Mouse (Mus musculus) adrenal gland, postnatal 0 days (tissue): Measurements from ENCODE around the gene Uba7. TPM values are rescaled to one million over a fixed set of nuclear protein-coding genes. Genes with fewer than 3 reads are reported as not detected.

Experiments
- polyA plus RNA-seq: library from polyadenylated mRNA; unstranded; fragments of >200 nt; fragmentation: Nextera tagmentation; extraction: Ambion mirVana; gene quantifications from 2 replicates; pipeline ENCODE4 v1.2.1, GENCODE M21; 2015

Uba7 gene
- polyA plus RNA-seq = 30.4 and 55.9 TPM in 2 replicates

GRCm38 (mm10) chr9:107975399-107976386 lies at the start of gene Uba7:
Gene Uba7, plus strand, starts transcription at chr9:107975505.

GRCm38 (mm10) chr9:107928169-107928568 lies 47.1 kb upstream of the Uba7 start, which contains the start of gene Actl11:
Gene Actl11, plus strand, starts transcription at chr9:107928469.

GRCm38 (mm10) chr9:107935374-107935773 lies 39.9 kb upstream of the Uba7 start, which contains the start of gene Camkv:
Gene Camkv, plus strand, starts transcription at chr9:107935674.

GRCm38 (mm10) chr9:107949922-107950235 lies 25.4 kb upstream of the Uba7 start, which contains the start of gene Traip:
Gene Traip, plus strand, starts transcription at chr9:107950136.

GRCm38 (mm10) chr9:107982681-107983346 lies 7.5 kb downstream of the Uba7 start, which contains the start of gene Gm20661:
Gene Gm20661, plus strand, starts transcription at chr9:107983058.

GRCm38 (mm10) chr9:107985131-107986119 lies 10.1 kb downstream of the Uba7 start, which contains the start of gene Inka1:
Gene Inka1, minus strand, starts transcription at chr9:107985879.

GRCm38 (mm10) chr9:107992197-107992596 lies 16.9 kb downstream of the Uba7 start, which contains the start of gene Cdhr4:
Gene Cdhr4, plus strand, starts transcription at chr9:107992497.

GRCm38 (mm10) chr9:107996049-107996448 lies 20.7 kb downstream of the Uba7 start, which contains the start of gene Gm20662:
Gene Gm20662, plus strand, starts transcription at chr9:107996349.

GRCm38 (mm10) chr9:108001922-108002770 lies 26.8 kb downstream of the Uba7 start, which contains the start of gene Ip6k1:
Gene Ip6k1, plus strand, starts transcription at chr9:108002501.

Other genes starting within 250 kb of the Uba7 start
- gene Rbm5, start 204.5 kb upstream of the Uba7 start, polyA plus RNA-seq = 54.4 and 75.5 TPM in 2 replicates
- 25.9 and 43.6 TPM in 2 replicates for gene Rbm6, start 102.3 kb upstream of the Uba7 start, polyA plus RNA-seq
- gene Mon1a, start 87.4 kb upstream of the Uba7 start, polyA plus RNA-seq = 10.5 and 11.8 TPM in 2 replicates
- 5.1 and 5.4 TPM in 2 replicates for gene Mst1r, start 68.6 kb upstream of the Uba7 start, polyA plus RNA-seq
- not detected in 2 replicates for gene Actl11, start 47.0 kb upstream of the Uba7 start, polyA plus RNA-seq
- gene Camkv, start 39.8 kb upstream of the Uba7 start, polyA plus RNA-seq = 3.1 and 4.4 TPM in 2 replicates
- 10.0 and 11.1 TPM in 2 replicates for gene Traip, start 25.4 kb upstream of the Uba7 start, polyA plus RNA-seq
- 0.66 and 0.84 TPM in 2 replicates for gene Gm20661, start 7.6 kb downstream of the Uba7 start, polyA plus RNA-seq
- gene Inka1, start 10.4 kb downstream of the Uba7 start, polyA plus RNA-seq = 36.0 and 45.0 TPM in 2 replicates
- 1.8 and 2.6 TPM in 2 replicates for gene Cdhr4, start 17.0 kb downstream of the Uba7 start, polyA plus RNA-seq
- 0.73 TPM in 1 of 2 replicates, not detected in the other for gene Gm20662, start 20.8 kb downstream of the Uba7 start, polyA plus RNA-seq
- gene Ip6k1, start 27.0 kb downstream of the Uba7 start, polyA plus RNA-seq = 45.9 and 52.5 TPM in 2 replicates
- gene Gmppb, start 73.7 kb downstream of the Uba7 start, polyA plus RNA-seq = 17.3 and 23.9 TPM in 2 replicates
- 1.7 and 2.4 TPM in 2 replicates for gene Amigo3, start 77.7 kb downstream of the Uba7 start, polyA plus RNA-seq
- gene Mst1, start 104.9 kb downstream of the Uba7 start, polyA plus RNA-seq = 2.1 and 2.7 TPM in 2 replicates
- 16.6 and 22.3 TPM in 2 replicates for gene Rnf123, start 107.8 kb downstream of the Uba7 start, polyA plus RNA-seq
- gene Apeh, start 119.1 kb downstream of the Uba7 start, polyA plus RNA-seq = 43.5 and 58.7 TPM in 2 replicates
- gene Bsn, start 214.9 kb downstream of the Uba7 start, polyA plus RNA-seq = 0.76 and 1.3 TPM in 2 replicates